Mouse (Mus musculus): ENCODE results near the gene Tmem145.

GRCm38 (mm10) chr7:25326233-25326632 is 20.3 kb downstream of the Tmem145 start:
- TF ChIP-seq CTCF (IDR thresholded peaks at IDR 0.05; ENCODE audit: low read depth, low read length) (no peak), POLR2A (IDR thresholded peaks at IDR 0.05; ENCODE audit: insufficient read depth, low read length) (no peak)
